Mouse (Mus musculus): ENCODE measurements around the gene Ercc4.

- TF ChIP-seq GATA1 (IDR thresholded peaks at IDR 0.05; ENCODE audit: low read length) (no peak), TAL1 (IDR thresholded peaks at IDR 0.05; ENCODE audit: low read length) (no peak)
Observed at GRCm38 (mm10) chr16:13114821-13115220, 5.3 kb downstream of the Ercc4 start.
